Mouse (Mus musculus) monocyte, adult 59 days (primary cell): ENCODE results near the gene Ttc19. TPM values are rescaled to one million over a fixed set of nuclear protein-coding genes. Genes with fewer than 3 reads are reported as not detected.

Experiments
- total RNA-seq, 2 experiments: library from RNA; stranded (reverse); gene quantifications; one replicate each; pipeline ENCODE4 v1.2.4; 2023

Ttc19 gene
- 10 to 100 TPM; 18.5 to 21.6 TPM for total RNA-seq

GRCm38 (mm10) chr11:62280675-62281600 lies at the start of gene Ttc19, which contains the start of gene Zswim7:
Gene Ttc19 (plus strand): TSS chr11:62281473.
Gene Zswim7 (minus strand): TSS chr11:62281375.

GRCm38 (mm10) chr11:62248401-62249244 lies 32.6 kb upstream of the Ttc19 start, which contains the start of gene Adora2b:
Gene Adora2b (plus strand): TSS chr11:62248984.

Other genes starting within 250 kb of the Ttc19 start
- gene Adora2b, start 32.5 kb upstream of the Ttc19 start, total RNA-seq = 10 to 100 TPM; 17.4 to 18.6 TPM
- 1 to 10 TPM; 7.2 to 9.3 TPM for gene Zswim7, start 98 bp upstream of the Ttc19 start, total RNA-seq
- 1 to 10 TPM; 7.7 to 8.0 TPM for gene Pigl, start 177.0 kb downstream of the Ttc19 start, total RNA-seq
- gene Ncor1, start 177.1 kb downstream of the Ttc19 start, total RNA-seq = 100 to 1,000 TPM; 334 to 355 TPM